Mouse (Mus musculus) CH12.LX (cell line): ENCODE data around the gene Olfr1346.

Source experiments
- CTCF ChIP-seq, 2 experiments: IDR thresholded peaks in 1 of 2; conservative IDR thresholded peaks in 1 of 2; 2 replicates each; pipeline ENCODE4 v1.5.1; 2011 to 2012; ENCODE audit warnings: low read depth in 2 of 2, low read length in 2 of 2, improper control_type of control experiment in 1 of 2, inconsistent platforms in 1 of 2, mild to moderate bottlenecking in 1 of 2, moderate library complexity in 1 of 2
- HCFC1 ChIP-seq: IDR thresholded peaks from 2 replicates; pipeline ENCODE4 v1.6.1; 2012; ENCODE audit warnings: low read depth, mild to moderate bottlenecking, inconsistent platforms, low read length, improper control_type of control experiment
- MYC ChIP-seq: IDR thresholded peaks from 2 replicates; pipeline ENCODE4 v1.6.1; 2011; ENCODE audit warnings: low read depth, mild to moderate bottlenecking, improper control_type of control experiment, low read length
- NELFE ChIP-seq: IDR thresholded peaks from 2 replicates; pipeline ENCODE4 v1.6.1; 2011; ENCODE audit warnings: low read depth, low read length, improper control_type of control experiment
- NRF1 ChIP-seq: IDR thresholded peaks from 2 replicates; pipeline ENCODE4 v1.6.1; 2014; ENCODE audit warnings: low read depth, mild to moderate bottlenecking, inconsistent platforms, low read length, improper control_type of control experiment, moderate library complexity
- POLR2A ChIP-seq: IDR thresholded peaks from 2 replicates; pipeline ENCODE4 v1.6.1; 2011; ENCODE audit warnings: low read depth, mild to moderate bottlenecking, improper control_type of control experiment, low read length
- POLR2AphosphoS2 ChIP-seq: IDR thresholded peaks from 2 replicates; pipeline ENCODE4 v1.6.1; 2011; ENCODE audit warnings: low read depth, low read length, improper control_type of control experiment
- ZC3H11A ChIP-seq: IDR thresholded peaks from 2 replicates; pipeline ENCODE4 v1.6.1; 2012; ENCODE audit warnings: low read depth, mild to moderate bottlenecking, inconsistent platforms, low read length, improper control_type of control experiment
- ZKSCAN1 ChIP-seq: IDR thresholded peaks from 2 replicates; pipeline ENCODE4 v1.6.1; 2012; ENCODE audit warnings: low read depth, inconsistent platforms, low read length, improper control_type of control experiment, borderline replicate concordance
- ZNF384 ChIP-seq: IDR thresholded peaks from 2 replicates; pipeline ENCODE4 v1.6.1; 2012; ENCODE audit warnings: low read depth, low read length, improper control_type of control experiment, inconsistent platforms

GRCm38 (mm10) chr7:6438388-6438787 is 28.5 kb upstream of the Olfr1346 start, which contains the start of gene Olfr1344:
- TF ChIP-seq NRF1 (no peak), HCFC1 (no peak), CTCF (conservative IDR thresholded peaks at IDR 0.05 in 1 of 2, IDR thresholded peaks at IDR 0.05 in 1 of 2; ENCODE audit: low read depth in 2 of 2, low read length in 2 of 2) (no peak), ZC3H11A (no peak), NELFE (no peak), ZKSCAN1 (no peak), POLR2AphosphoS2 (no peak), MYC (no peak), ZNF384 (no peak), POLR2A (no peak)
